Mouse (Mus musculus): Measurements from ENCODE around the gene Twf1.
A peak's percentile ranks its signal among the peaks of the same experiment; 100 is the strongest.

The Twf1 gene

DNA sequence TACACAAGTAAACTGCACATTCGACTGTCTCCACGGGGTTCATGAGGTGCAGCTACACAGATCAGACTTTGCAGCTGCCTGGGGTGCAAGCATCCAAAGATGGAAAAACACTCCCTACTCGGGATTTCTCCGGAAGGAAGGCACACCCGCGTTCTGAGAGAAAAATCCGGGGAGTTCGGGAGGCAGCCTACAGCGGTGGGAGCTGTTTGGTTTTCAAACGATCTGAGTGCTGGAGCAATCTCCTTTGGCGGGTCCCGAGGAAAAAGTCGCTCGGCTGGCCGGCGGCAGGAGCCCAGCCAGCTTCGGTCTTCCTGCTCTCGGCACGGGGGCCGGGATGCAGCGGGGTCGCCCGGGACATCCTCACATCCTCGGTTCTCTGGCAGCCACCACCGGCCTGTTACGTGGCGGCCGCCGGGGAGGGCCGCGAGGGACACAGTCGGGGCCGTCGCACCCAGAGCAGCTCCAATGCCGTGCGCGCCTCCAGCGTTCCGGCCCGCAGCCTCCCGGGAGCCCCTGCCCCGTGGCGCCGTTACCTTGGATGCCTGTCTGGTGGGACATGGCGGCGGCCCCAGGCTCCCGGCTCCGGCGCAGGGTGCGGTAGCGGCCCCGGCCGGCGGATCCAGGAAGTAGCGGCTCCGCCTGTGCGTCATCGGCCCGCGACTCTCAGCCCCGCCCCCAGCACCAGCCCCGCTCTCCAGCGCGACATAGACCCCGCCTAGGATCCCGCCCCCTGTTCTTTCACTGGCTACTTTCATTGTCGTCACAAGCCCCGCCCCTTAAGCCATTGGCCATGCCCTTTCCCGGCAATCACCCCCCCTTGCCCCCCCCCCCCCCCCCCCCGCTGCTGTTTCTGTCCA, at the start of gene Twf1:
Gene Twf1 (minus strand): TSS at position 671 of the 857 bp plus-strand sequence.
- peak; percentile 98 for DNase-seq

DNA sequence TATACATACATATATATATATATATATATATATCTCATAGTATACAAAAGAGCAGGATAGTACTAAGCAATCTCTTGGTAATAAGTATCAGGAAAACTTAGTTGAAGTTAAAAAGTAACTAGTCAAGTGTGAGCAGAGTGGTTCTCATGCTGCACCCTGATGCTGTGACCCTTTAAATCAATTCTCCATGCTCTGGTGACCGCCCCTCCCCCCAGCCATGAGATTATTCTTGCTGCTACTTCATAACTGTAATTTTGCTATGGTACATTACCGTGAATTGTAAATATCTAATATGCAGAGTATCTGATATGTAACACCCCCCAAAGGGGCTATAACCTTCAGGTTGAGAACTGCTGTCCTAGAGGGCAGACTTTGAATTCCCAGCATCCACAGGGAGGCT, 49.4 kb upstream of the Twf1 start:
- no peak for DNase-seq

DNA sequence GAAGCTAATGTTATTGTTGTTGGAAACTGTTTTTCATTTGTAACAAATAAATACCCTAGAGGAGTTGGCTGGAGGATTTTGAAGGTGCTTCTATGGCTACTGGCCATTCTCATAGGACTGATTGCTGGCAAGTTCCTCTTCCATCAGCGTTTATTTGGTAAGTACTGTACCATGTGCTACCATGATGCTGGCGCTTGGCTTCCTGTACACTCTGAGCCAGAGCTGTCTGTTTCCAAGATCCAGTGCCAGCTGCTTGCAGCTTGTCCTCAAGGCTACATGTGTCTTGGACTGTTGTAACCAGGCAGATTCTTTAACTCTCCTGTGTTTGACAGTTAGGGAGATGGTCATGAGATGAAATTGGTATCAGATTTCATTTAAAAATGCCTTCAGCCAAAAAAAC, 48.5 kb upstream of the Twf1 start:
- no peak for DNase-seq

DNA sequence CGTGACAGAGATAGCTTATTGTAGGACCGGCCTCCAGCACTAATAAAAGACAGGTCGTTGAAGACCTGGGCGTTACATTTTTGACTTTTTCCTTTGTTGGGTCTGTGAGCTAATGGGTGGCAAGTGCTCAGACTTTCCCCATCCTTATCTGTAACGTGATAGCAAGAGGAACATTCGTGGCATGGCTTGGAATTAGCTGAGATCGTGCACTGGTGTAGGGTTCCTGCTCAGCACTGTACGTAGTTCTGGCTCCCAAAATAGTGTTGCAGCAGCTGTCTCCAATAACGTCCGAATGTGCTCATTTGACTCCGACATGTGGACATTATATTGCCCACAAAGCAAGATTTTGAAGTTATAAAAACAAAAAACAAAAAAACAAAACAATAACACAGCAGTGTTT, 44.8 kb upstream of the Twf1 start:
- no peak for DNase-seq

DNA sequence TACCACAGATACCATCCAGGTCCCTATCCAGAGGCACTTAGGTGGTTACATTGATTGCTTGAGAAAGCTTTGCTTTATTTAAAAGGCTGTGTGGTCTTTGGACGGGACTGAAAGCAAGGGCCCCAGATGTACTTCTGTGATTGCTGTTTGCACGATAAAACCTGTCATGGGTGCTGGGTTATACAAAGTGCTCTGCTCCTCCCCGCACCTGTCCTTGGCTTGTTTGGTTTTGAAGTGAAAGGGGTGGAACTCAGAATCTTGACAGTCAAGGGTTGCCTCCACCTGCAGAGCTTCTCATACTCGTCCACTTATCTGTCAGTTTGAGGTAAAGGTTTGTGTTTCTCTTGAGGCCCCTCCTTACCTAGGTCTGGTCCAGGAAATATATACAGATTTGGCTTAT, 40.9 kb upstream of the Twf1 start:
- DNase-seq: no peak

DNA sequence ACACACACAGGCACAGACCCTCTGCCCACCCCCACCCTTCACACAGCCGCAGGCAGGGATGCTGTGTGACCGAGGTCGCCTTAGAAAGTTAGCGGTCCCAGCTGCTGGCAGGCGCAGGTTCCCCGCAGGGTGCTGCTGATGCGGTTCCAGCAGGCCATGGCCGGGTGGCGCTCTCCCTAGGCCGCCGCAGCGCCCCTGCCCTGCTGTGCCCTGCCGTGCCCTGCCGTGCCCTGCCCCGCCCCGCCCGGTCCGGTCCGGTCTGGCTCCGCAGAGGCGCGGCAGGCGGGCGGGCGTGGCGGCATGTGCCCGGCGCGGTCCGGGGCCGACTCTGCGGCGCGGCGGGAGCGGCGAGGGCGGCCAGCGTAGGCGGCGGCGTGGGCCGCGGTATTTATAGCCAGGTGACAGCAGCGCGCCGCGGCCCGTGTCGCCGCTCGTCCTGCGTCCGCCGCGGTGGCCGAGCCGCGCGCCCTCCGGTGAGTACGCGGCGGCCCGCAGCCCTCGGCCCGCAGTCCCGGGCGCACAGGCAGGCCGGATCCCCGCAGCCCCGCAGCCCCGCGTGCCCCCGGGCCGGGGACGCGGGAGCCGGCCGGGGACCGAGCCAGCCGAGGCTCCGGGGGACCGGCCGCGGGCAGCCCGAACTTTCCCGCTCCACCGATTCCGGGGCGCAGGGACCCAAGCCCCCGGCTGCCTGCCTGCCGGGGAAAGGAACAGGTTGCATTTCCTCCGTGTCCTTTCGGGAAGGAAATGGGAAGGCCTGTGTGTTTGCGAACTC, 39.3 kb upstream of the Twf1 start, which contains the start of gene Tmem117:
Gene Tmem117 (plus strand): TSS at position 403 of the 772 bp plus-strand sequence.
- DNase-seq: peak; percentile 47

DNA sequence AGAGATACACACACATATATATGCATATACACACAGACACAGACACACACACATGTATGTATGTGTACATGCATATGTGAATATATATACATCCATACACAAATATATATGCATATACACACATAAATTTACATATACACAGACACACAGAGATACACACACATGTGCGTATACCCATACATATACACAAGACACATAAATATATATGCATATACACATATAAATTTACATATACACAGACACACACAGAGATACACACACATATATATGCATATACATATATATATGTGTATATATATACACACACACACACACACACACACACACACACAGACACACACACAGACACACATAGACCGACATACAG, 38.8 kb upstream of the Twf1 start:
- no peak for DNase-seq

DNA sequence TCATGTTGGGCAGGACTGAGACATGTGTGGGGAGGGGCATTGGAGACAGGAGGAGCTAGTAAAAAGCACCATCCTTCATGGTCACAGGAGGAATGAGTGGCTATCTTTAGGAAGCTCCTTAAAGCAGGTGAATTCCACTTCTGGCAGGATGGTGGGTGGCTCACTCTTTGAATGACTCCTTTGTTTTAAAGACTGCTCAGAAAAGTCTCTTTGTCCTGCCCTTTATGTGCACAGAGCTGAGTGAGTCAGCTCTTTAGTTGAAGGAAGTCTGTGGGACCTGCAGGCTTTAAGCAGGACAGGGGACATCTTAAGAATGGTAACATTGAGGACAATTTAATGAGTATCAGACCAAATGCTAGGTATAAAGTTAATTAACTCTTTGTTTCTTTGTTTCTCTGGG, 31.2 kb upstream of the Twf1 start:
- no peak for DNase-seq

DNA sequence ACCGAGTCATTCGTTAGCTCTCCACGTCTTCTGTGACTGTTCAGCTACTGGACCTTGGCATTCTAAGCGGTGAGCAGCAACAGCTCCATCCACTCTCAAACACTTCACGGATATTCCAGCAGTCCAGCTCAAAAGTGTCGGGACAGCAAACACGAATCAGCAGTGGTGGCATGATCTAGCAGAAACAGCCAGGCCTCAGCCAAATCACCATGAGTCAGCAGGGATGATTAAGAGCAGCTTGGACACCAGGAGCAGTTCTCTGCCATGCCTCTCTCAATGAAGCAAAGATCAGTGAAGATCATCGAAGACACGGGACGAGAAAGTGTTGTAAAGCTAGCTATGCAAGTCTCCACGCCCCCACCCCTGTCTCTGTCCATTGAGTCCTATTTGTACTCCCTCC, 26.3 kb upstream of the Twf1 start:
- DNase-seq: no peak

DNA sequence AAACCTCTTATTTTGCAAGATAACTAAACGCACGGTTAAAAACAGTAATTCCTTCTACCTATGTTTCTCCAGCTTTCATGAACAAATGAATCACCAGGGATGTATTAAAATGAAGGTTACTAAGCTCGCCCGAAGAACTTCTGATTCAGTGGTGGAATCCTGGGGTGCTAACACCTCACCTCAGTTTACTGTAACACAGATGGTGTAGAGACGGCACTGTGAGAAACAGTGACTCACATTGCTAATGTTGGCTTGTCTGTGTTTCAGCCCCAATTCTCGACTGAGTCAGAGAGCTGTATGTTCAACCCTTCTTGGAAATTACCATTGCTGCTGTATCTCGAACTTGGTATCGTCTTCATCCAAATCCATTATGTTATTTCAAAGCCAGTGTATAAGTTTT, 18.1 kb upstream of the Twf1 start:
- peak; percentile 23 for DNase-seq

DNA sequence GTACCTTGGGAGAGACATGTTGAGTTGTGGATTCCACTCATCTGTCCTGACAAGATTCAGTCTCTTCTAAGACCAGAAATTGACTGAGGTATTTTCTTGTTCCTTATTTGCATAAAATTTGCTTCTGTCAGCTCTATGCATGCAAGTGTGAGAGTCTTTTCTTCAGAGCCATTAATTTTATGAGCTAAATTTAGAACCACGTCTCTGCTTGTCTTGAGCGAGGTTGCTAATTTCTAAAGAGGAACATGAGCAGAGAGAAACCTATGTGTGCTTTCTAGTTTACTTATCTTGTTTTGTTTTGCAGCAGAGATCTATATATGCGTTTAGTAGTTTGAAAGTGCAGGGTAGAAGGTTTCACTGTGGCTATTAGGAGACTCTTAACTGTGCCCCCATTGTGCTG, 12.8 kb upstream of the Twf1 start:
- no peak for DNase-seq

DNA sequence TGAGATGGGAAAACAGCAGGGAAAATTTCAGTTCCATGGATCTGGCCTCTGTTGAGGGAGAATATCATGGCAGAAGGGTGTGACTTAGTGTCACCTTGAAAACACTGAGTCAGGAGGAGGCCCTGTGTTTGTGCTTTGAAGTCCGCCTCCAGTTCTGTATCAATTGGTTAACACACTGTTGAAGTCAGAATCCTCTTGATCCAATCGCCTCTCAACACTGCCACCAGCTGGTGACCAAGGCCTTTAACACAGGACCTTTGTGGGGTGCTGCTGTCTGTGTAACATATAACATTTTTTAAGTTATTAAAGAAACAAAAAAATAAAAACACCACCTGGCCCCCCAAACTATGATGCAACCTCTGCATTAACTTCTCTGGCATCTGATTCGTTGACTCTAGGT, 11.7 kb upstream of the Twf1 start:
- no peak for DNase-seq

DNA sequence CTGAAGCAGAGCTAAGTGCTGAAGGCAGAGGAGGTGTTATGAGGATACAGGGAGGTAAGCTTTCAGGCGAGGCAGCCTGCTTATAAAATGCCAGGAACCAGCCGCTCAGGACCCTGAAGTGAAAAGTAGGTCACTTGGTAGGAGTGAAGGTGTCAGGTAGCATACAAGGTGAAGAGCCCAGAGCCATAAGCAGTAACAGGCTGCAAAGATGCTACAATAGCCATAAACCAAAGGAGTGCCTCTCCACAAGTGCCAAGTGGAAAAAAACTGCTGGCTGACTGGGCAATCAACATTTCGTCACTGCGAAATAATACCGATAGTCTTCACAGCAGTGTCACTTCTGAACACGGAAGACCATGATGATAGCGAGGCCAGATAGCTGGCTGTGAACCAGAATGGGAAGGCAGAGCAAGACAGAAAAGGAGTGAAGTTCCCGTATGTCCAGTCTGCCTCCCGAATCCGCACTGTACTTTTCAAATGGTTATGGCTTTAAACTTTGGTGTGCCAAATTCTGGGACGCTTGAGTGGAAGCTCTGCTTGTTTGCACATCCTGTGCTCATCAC, 10.5 kb upstream of the Twf1 start:
- DNase-seq: no peak

DNA sequence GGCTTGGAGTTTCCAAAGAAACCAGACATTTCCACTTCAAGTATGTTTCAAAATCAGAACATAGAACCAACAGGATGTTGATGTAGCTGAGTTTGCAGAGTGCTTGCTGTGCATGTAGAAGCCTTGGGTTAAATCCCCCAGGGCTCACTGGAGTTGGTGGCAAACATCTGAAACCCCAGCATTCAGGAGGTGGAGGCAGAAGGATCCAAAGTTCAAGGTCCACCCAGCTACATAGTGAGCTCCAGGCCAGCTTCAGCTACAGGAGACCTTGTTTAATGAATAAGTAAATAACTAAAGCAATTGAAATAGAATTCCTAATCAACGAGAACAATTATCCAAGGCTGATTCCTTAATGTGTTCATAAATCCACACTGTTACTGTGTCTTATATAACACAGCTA, 3.9 kb upstream of the Twf1 start:
- DNase-seq: no peak

DNA sequence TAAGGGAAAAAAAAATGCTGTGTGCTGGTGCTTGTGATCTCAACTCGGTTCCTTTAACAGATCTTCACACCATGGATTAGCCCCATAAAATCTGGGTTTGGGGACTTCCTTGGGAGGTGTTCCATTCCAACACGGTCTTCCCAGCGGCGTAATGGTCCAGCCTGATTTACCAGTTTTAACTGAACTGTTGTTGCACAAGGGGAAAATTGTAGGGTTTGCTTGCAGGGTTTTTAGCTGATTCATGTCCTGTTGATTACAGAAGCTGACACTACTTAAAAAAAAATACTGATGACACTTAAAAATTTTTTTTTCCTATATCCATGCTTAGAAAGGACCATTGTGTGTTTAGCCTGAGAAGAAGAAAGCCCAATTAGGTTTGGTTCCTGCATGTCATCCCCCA, 1.7 kb upstream of the Twf1 start:
- DNase-seq: no peak

DNA sequence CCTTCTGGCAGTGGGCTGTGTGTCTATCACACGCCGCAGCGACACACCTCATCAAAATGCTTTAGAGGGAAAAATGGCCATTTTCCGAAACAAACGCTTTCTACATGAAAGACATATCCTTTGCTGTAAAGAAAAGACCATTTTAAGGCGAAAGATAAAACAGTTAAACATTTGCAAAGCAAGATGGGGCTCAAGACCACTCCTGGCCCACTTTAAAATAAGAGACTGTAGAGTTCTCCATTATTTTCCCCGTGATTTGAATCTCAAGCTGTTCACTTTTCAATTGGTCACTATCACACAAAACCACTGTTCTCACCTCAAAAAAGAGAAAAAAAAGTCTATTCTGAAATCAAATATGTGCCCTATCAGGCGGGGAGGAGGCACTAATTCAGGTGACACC, 394 bp upstream of the Twf1 start:
- no peak for DNase-seq

DNA sequence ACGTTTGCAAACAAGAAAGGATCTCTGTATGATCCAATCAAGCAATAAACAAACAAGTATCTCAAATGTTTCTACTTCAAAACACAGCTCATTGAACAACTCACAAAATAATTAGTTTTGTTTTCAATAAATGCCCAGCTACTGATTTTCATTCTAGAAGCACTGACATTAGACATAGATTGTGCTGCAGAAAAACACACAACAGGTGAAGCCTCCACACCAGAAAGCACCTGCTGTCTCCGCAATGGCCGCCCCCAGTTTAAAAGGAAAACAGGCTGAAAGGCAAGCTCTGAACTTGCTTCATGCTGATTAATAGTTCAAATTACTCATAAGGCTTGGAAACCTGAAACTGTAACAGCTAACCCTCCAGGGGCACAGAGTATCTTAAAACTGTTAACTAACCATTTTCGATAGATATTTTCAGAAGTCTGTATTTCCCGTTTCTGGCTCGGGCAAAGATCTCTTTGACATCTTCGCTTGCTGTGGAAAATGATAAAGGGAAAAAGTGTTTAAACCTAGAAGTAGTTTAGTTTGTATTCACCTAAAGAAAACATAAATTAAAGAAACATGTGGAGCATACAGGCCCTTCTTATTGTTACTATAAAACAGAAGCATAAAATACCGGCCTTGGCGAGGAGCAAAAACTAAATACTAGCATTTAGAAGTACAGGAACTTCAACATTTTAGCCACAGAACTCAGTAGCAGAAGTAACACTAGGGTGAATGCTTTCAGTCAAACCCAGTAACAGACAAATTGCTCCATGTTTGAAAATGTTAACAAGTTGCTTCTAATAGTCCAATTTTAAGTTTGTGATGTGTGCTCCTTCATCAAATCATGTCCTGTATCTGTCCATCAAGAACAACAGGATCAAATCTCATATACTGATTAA, 1.6 kb downstream of the Twf1 start:
- DNase-seq: no peak

DNA sequence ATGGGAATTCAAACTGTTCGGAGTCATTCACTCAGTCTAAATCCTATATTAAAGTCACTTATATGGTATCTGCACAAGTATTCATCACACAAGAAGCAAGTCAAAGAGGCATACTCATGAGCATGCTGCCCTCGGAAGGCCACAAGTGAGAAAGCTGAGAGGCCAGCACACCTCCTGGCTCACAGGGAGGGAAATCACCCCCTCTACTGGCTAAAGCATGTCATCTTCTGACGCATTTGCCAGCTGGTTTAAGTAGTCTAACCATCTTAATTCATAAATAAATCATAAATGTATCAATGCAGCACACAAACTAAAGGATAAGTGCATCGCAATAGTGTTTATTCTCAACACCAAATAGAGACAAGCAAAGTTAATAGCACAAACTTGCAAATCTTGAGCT, 5.0 kb downstream of the Twf1 start:
- no peak for DNase-seq

DNA sequence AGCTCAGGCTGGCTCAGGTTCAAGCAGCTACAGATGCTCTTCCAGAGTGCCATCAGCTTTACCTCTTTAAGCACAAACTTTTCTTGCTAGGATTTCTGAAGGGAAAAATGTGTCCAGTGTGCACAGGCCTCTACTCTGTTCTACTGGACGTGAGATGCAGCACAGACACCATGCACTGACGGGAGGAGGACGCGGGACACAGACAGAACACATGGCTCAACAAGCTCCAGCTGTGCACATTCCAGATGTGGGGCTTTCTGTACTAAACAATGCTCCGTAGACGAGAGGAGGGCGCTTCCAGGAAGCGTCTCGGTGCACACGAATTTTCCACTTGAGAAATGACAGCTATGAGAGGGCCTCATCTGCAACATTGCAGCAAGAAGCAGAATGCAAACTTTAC, 6.5 kb downstream of the Twf1 start:
- no peak for DNase-seq

DNA sequence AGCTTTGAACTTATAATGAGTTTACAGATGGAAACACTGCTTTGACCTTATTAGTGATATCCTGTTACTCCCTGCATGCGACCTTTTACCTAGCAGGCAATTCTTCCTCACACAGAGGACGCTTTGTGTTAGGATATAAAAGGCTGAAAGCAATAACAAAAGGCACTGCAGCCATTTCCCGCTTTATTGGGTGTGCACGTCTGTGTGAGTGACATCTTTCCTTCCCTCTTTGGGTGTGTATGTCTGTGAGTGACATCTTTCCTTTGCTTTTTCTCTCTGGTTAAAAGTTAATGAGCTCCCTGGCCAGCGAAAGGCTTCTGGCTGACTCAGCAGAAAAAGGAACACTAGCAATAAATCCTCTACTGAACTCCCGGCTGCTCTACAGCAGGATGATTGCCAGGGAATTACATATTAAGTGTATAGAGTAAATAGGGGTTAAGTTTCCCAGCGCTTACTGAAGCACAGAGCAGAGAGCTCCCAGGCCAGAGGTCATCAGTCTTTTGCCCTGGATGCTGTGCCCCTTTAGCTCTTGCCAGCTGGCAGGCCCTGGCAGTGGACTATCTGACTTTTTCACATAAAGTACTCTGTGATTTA, 7.6 kb downstream of the Twf1 start:
- no peak for DNase-seq

DNA sequence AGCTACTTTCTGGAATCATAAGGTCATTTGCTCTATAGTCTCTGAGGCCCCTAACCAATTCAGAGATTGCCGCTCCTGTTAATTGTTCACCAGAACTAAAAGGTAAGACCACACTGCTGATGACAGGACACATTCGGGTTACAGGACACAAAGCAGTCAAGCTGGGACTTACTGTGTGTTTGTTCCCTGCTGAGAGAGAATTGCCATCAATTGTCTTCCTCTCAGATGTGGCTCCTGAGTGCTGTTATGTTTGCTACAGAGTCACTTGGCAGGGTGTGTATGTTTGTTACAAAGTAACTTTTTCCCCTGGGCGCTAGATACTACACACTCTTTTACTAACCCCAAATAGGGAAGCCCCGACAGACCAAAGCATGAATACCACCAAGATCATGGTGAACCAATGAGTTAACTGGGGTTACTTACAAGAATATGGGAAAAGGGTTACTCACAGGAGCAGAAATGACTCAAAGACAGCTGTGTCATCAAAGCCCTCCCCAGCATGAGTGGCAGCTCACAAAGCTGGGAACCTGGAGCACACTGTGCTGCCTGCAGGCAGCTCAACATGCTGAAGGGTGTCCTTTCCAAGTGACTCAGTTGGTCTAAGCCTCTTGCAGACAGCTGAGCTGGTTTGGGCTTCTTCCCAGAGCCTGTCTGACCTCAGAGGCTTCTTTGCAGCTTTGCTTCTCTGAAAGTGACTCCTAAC, 15.0 kb downstream of the Twf1 start:
- no peak for DNase-seq

DNA sequence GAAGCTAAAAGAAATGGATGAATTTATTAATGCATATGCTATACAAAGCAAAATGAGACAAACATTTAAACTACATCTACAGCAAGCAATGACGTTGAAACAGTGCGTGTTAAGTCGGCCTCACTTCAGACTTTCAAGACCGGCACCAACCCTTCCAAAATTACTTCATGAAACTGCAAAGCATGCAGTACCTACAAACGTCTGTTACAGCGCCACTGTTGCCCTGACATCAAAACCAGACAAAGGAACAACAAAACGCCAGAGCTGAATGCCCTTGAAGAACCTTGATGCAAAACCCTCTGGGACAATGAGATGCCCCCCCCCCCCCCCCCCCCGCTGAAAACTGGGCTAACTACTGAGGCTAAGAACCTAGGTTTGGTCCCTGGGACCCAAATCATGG, 16.9 kb downstream of the Twf1 start:
- no peak for DNase-seq
